Mouse (Mus musculus) brain, embryonic 14.5 days (tissue): ENCODE results near the gene Zfp385c. TPM values are rescaled to one million over a fixed set of nuclear protein-coding genes. Genes with fewer than 3 reads are reported as not detected.

Experiments
- DNase-seq: peaks from one replicate; pipeline ENCODE4 v3.0.0-alpha.2; 2011; ENCODE audit warnings: low read depth
- CTCF ChIP-seq: fragments of 200-500 bp; IDR thresholded peaks from 2 replicates; pipeline ENCODE4 v1.5.1; 2012; ENCODE audit warnings: inconsistent platforms, mild to moderate bottlenecking, moderate library complexity, borderline replicate concordance; ENCODE audit not compliant: insufficient read depth, insufficient read length; ENCODE audit errors: extremely low read depth
- POLR2A ChIP-seq: fragments of 200-500 bp; IDR thresholded peaks from 2 replicates; pipeline ENCODE4 v1.6.1; 2012; ENCODE audit warnings: mild to moderate bottlenecking, inconsistent platforms, borderline replicate concordance; ENCODE audit not compliant: poor library complexity, insufficient read depth, insufficient read length, severe bottlenecking; ENCODE audit errors: extremely low read depth
- polyA plus RNA-seq: library from polyadenylated mRNA; depleted of rRNA; stranded (reverse); fragments of >200 nt; gene quantifications from 2 replicates; pipeline ENCODE4 v1.2.3, GENCODE M21; 2012; rRNA removed

Gene Zfp385c
- 0.40 and 0.63 TPM in 2 replicates for polyA plus RNA-seq

- TF ChIP-seq POLR2A (no peak), CTCF (no peak)
- no peak for DNase-seq
Measured at GRCm38 (mm10) chr11:100692164-100692616, at the start of gene Zfp385c. Zfp385c (minus strand) TSS chr11:100692455.

GRCm38 (mm10) chr11:100741348-100741747 lies 49.1 kb upstream of the Zfp385c start:
- no peak for DNase-seq
- TF ChIP-seq CTCF (no peak), POLR2A (no peak)

- no peak for TF ChIP-seq POLR2A
- no peak for TF ChIP-seq CTCF
- no peak for DNase-seq
Measured at GRCm38 (mm10) chr11:100738749-100739148, 46.5 kb upstream of the Zfp385c start.

- DNase-seq: peak; percentile 100
- peak; percentile 26; the same call in 1 of the 2 replicates for TF ChIP-seq POLR2A
- no peak for TF ChIP-seq CTCF
Measured at GRCm38 (mm10) chr11:100738066-100738604, 45.9 kb upstream of the Zfp385c start, which contains the start of gene Rab5c. Rab5c (minus strand) TSS chr11:100738215.

- no peak for DNase-seq
- TF ChIP-seq POLR2A (no peak), CTCF (no peak)
Measured at GRCm38 (mm10) chr11:100737105-100737733, 45.0 kb upstream of the Zfp385c start.

- DNase-seq: no peak
- no peak for TF ChIP-seq POLR2A
Measured at GRCm38 (mm10) chr11:100736746-100737080, 44.5 kb upstream of the Zfp385c start.

- DNase-seq: no peak
- TF ChIP-seq POLR2A: no peak
- no peak for TF ChIP-seq CTCF
Measured at GRCm38 (mm10) chr11:100735954-100736745, 43.9 kb upstream of the Zfp385c start.

- TF ChIP-seq CTCF (no peak), POLR2A (no peak)
- DNase-seq: no peak
Measured at GRCm38 (mm10) chr11:100735134-100735865, 43.0 kb upstream of the Zfp385c start.

- no peak for DNase-seq
- no peak for TF ChIP-seq CTCF
- no peak for TF ChIP-seq POLR2A
Measured at GRCm38 (mm10) chr11:100730477-100731205, 38.4 kb upstream of the Zfp385c start.

- TF ChIP-seq POLR2A (no peak), CTCF (no peak)
- DNase-seq: no peak
Measured at GRCm38 (mm10) chr11:100729976-100730375, 37.7 kb upstream of the Zfp385c start.
